Mouse (Mus musculus): ENCODE measurements at regions not wholly inside any gene's neighbourhood (a gene's known extent, or its start where the extent isn't known, plus 50 kb on each side); places are given as distances from the start of the nearest gene placed in this dataset.

GRCm38 (mm10) chr3:137795754-137796315, 68.5 kb upstream of the H2afz start:
- DNase-seq (ENCODE audit: low read depth, low spot score) = no peak

- DNase-seq (ENCODE audit: low read depth, low spot score) = no peak
These were observed 65.5 kb upstream of the H2afz start for GRCm38 (mm10) chr3:137798769-137799168.

GRCm38 (mm10) chr3:137801402-137802020, 62.8 kb upstream of the H2afz start:
- no peak for DNase-seq (ENCODE audit: low read depth, low spot score)

- no peak for DNase-seq (ENCODE audit: low read depth, low spot score)
These were observed 56.9 kb upstream of the H2afz start for GRCm38 (mm10) chr3:137807423-137807822.

- DNase-seq (ENCODE audit: low read depth, low spot score) = no peak
These were observed 56.2 kb upstream of the H2afz start for GRCm38 (mm10) chr3:137807913-137808684.

- DNase-seq (ENCODE audit: low read depth, low spot score) = no peak
These were observed 54.2 kb upstream of the H2afz start for GRCm38 (mm10) chr3:137810123-137810522.

Measured in c-Kit-negative CD71-positive TER-119-positive erythroid progenitor cells, embryonic 14.5 days (primary cell).